8 mouse cellular contexts compared by ENCODE assay signal in the genomic region with DNA sequence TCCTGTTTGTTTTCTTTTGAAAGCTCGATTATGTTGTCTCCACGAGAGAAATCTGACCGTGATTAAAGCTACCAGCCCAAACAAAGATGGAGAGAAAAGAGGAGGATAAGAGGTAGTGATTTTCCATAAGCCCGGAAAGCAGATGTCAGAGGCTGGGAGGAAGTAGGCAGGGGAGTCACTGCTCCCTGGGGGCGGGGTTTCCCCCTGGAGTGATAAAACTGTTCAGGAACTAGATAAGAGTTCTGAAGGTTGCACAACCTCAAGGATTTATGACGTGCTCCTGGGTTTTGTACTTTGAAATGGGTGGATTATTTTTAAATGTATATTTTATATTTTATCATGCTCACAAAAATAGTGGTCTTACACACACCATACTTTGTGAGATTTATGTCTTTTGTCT. TPM values are rescaled to one million over a fixed set of nuclear protein-coding genes. Genes with fewer than 3 reads are reported as not detected.
DNase-seq lines count a peak whose midpoint lies in the region; ATAC-seq and TF ChIP-seq lines count a peak whose summit lies in the region.

No protein-coding gene starts in this region.

- 0 out of 2 replicates have a peak, but pooled peaks cover 5% of the 10 kb centered on the region for H3K9me3 ChIP-seq in embryonic facial prominence, embryonic 14.5 days (ENCODE audit: control insufficient read depth, low read length)
- H3K9me3 ChIP-seq in embryonic facial prominence, embryonic 10.5 days = no peaks in the 10 kb centered on the region
- H3K9me3 ChIP-seq in heart, embryonic 10.5 days = 0 out of 2 replicates have a peak, but pooled peaks cover 6% of the 10 kb centered on the region
- H3K9me3 ChIP-seq in kidney, embryonic 14.5 days (ENCODE audit: control insufficient read depth, low read length) = no peaks in the 10 kb centered on the region; the same call in 1 of the 2 replicates

- 30% methylated on average over 6 of the region's 6 CpGs for WGBS in embryonic facial prominence, embryonic 14.5 days
- WGBS in embryonic facial prominence, embryonic 10.5 days = 59% methylated on average over 6 of the region's 6 CpGs
- WGBS in heart, embryonic 10.5 days = 26% methylated on average over 6 of the region's 6 CpGs
- WGBS in kidney, embryonic 14.5 days = 23% methylated on average over 6 of the region's 6 CpGs
- WGBS in cerebellum, adult 2 months = 84% methylated on average over 6 of the region's 6 CpGs

- no peak overlapping the region for H3K9ac ChIP-seq in embryonic facial prominence, embryonic 14.5 days (ENCODE audit: low read depth, low read length)
- no peak overlapping the region for H3K9ac ChIP-seq in kidney, embryonic 14.5 days (ENCODE audit: low read depth, low read length)

- peaks cover 7% of the 10 kb centered on the region; the same call in 1 of the 2 replicates for H3K4me1 ChIP-seq in embryonic facial prominence, embryonic 14.5 days (ENCODE audit: control insufficient read depth, insufficient read depth, low read length)
- peaks cover 14% of the 10 kb centered on the region for H3K4me1 ChIP-seq in embryonic facial prominence, embryonic 10.5 days
- H3K4me1 ChIP-seq in heart, embryonic 10.5 days = peaks cover 50% of the 10 kb centered on the region
- peaks cover 14% of the 10 kb centered on the region for H3K4me1 ChIP-seq in kidney, embryonic 14.5 days (ENCODE audit: control insufficient read depth, insufficient read depth, low read length)
- H3K4me1 ChIP-seq in cerebellum, adult 2 months (ENCODE audit: control insufficient read depth, insufficient read depth, low read length) = peaks cover 10% of the 10 kb centered on the region

- no peak overlapping the region for H3K27ac ChIP-seq in embryonic facial prominence, embryonic 14.5 days (replicated peaks; ENCODE audit: low read depth, low read length)
- H3K27ac ChIP-seq in embryonic facial prominence, embryonic 10.5 days (replicated peaks) = no peak overlapping the region
- H3K27ac ChIP-seq in heart, embryonic 10.5 days = peak overlapping the region; percentile 79
- H3K27ac ChIP-seq in kidney, embryonic 14.5 days (ENCODE audit: low read depth, low read length) = peak overlapping the region; percentile 32; the same call in 1 of the 2 replicates
- H3K27ac ChIP-seq in cerebellum, adult 2 months (ENCODE audit: insufficient read depth, low read length) = no peak overlapping the region

- DNase-seq in embryonic facial prominence, embryonic 14.5 days (ENCODE audit: low spot score) = peak; percentile 59
- no peak for DNase-seq in embryonic facial prominence, embryonic 10.5 days (ENCODE audit: low spot score)
- DNase-seq in heart, embryonic 10.5 days (ENCODE audit: low spot score) = peak; percentile 74
- DNase-seq in lung, postnatal 36 days = peak; percentile 88
- DNase-seq in right cerebral cortex, postnatal 36 days (ENCODE audit: low spot score in 2 of 2) = no peak
- DNase-seq in cerebellum, adult 2 months = no peak
- DNase-seq in c-Kit-positive CD71-positive TER-119-positive erythroid progenitor cells, embryonic 14.5 days (ENCODE audit: low spot score) = no peak

- H3K4me2 ChIP-seq in embryonic facial prominence, embryonic 14.5 days (ENCODE audit: low read depth, low read length) = no peak overlapping the region
- H3K4me2 ChIP-seq in kidney, embryonic 14.5 days (replicated peaks; ENCODE audit: low read depth, low read length) = 0 out of 2 replicates have a peak overlapping the region, but pooled peaks have one; percentile 8

- H3K36me3 ChIP-seq in embryonic facial prominence, embryonic 14.5 days (ENCODE audit: control insufficient read depth, insufficient read depth, low read length) = no peaks in the 10 kb centered on the region
- H3K36me3 ChIP-seq in embryonic facial prominence, embryonic 10.5 days (replicated peaks) = no peaks in the 10 kb centered on the region
- H3K36me3 ChIP-seq in heart, embryonic 10.5 days = no peaks in the 10 kb centered on the region
- H3K36me3 ChIP-seq in kidney, embryonic 14.5 days (ENCODE audit: control insufficient read depth, insufficient read depth, low read length) = no peaks in the 10 kb centered on the region

- no peak overlapping the region for H3K4me3 ChIP-seq in embryonic facial prominence, embryonic 14.5 days (ENCODE audit: low read depth, low read length)
- no peak overlapping the region for H3K4me3 ChIP-seq in embryonic facial prominence, embryonic 10.5 days
- no peak overlapping the region for H3K4me3 ChIP-seq in heart, embryonic 10.5 days
- H3K4me3 ChIP-seq in kidney, embryonic 14.5 days (ENCODE audit: low read length) = no peak overlapping the region
- H3K4me3 ChIP-seq in cerebellum, adult 2 months (replicated peaks; ENCODE audit: insufficient read depth, low read depth, low read length) = no peak overlapping the region

- no peak for TF ChIP-seq CTCF in cerebellum, adult 2 months (IDR thresholded peaks at IDR 0.05; ENCODE audit: borderline replicate concordance, insufficient read depth, low read depth, low read length)

- ATAC-seq in embryonic facial prominence, embryonic 14.5 days (ENCODE audit: low read depth) = no peak
- peak; percentile 47; the same call in 1 of the 2 replicates for ATAC-seq in kidney, embryonic 14.5 days (ENCODE audit: low FRiP score, low TSS enrichment)

- no peak for TF ChIP-seq POLR2A in cerebellum, adult 2 months (IDR thresholded peaks at IDR 0.05; ENCODE audit: borderline replicate concordance, insufficient read depth, low read length)

- H3K27me3 ChIP-seq in embryonic facial prominence, embryonic 14.5 days (replicated peaks; ENCODE audit: control insufficient read depth, insufficient read depth, low read length) = no peaks in the 10 kb centered on the region
- peaks cover 6% of the 10 kb centered on the region for H3K27me3 ChIP-seq in embryonic facial prominence, embryonic 10.5 days (replicated peaks; ENCODE audit: low read depth, poor library complexity, severe bottlenecking)
- H3K27me3 ChIP-seq in heart, embryonic 10.5 days (ENCODE audit: insufficient read depth, poor library complexity, severe bottlenecking) = no peaks in the 10 kb centered on the region
- no peaks in the 10 kb centered on the region for H3K27me3 ChIP-seq in kidney, embryonic 14.5 days (ENCODE audit: control insufficient read depth, insufficient read depth, low read length)
- no peaks in the 10 kb centered on the region for H3K27me3 ChIP-seq in cerebellum, adult 2 months (ENCODE audit: control insufficient read depth, insufficient read depth, low read length)

RNA-seq across cellular contexts. Expression of a gene that starts 8.4 kb away (rescaled TPM):
- polyA plus RNA-seq in embryonic facial prominence, embryonic 14.5 days (2014; fragmentation: Nextera tagmentation; extraction: Ambion mirVana) = 11.0 and 11.5 TPM in 2 replicates
- polyA plus RNA-seq in embryonic facial prominence, embryonic 10.5 days (2016; fragmentation: Nextera tagmentation; extraction: Ambion mirVana) = 1.2 and 1.4 TPM in 2 replicates
- 77.8 and 153 TPM in 2 replicates for polyA plus RNA-seq in heart, embryonic 10.5 days (2016; fragmentation: Nextera tagmentation; extraction: Ambion mirVana)
- 5.0 and 7.7 TPM in 2 replicates for polyA plus RNA-seq in kidney, embryonic 14.5 days (2014; fragmentation: Nextera tagmentation; extraction: Ambion mirVana)
- 173 and 203 TPM in 2 replicates for polyA plus RNA-seq in cerebellum, adult 2 months (2012; rRNA removed)

RNA-seq across cellular contexts. Expression of a gene that starts 58.4 kb away (rescaled TPM):
- 54.7 and 55.0 TPM in 2 replicates for polyA plus RNA-seq in embryonic facial prominence, embryonic 14.5 days (2014; fragmentation: Nextera tagmentation; extraction: Ambion mirVana)
- polyA plus RNA-seq in embryonic facial prominence, embryonic 10.5 days (2016; fragmentation: Nextera tagmentation; extraction: Ambion mirVana) = 10.8 and 15.2 TPM in 2 replicates
- polyA plus RNA-seq in heart, embryonic 10.5 days (2016; fragmentation: Nextera tagmentation; extraction: Ambion mirVana) = 59.8 and 101 TPM in 2 replicates
- 9.3 and 14.9 TPM in 2 replicates for polyA plus RNA-seq in kidney, embryonic 14.5 days (2014; fragmentation: Nextera tagmentation; extraction: Ambion mirVana)
- 17.1 and 20.4 TPM in 2 replicates for polyA plus RNA-seq in cerebellum, adult 2 months (2012; rRNA removed)

Comparison
In these comparisons a context has a peak if more than half of its experiments do, and no peak if none do; other contexts are left out.
1. DNase-seq: peak in embryonic facial prominence, embryonic 14.5 days (single experiment), heart, embryonic 10.5 days (single experiment) and lung, postnatal 36 days (single experiment); none in embryonic facial prominence, embryonic 10.5 days (single experiment), right cerebral cortex, postnatal 36 days (0 of 2), cerebellum, adult 2 months (0 of 2) and c-Kit-positive CD71-positive TER-119-positive erythroid progenitor cells, embryonic 14.5 days (single experiment).
2. H3K27ac ChIP-seq: peak in heart, embryonic 10.5 days (single experiment) and kidney, embryonic 14.5 days (single experiment); none in embryonic facial prominence, embryonic 14.5 days (single experiment), embryonic facial prominence, embryonic 10.5 days (single experiment) and cerebellum, adult 2 months (single experiment).